Mouse (Mus musculus): ENCODE results near the gene Gm49673.
"Not testable (repeated sequence)": the region's sequence is repeated elsewhere in the genome, so short reads cannot be mapped to it uniquely, and the experiment has no call there.

Gm49673 gene

DNA sequence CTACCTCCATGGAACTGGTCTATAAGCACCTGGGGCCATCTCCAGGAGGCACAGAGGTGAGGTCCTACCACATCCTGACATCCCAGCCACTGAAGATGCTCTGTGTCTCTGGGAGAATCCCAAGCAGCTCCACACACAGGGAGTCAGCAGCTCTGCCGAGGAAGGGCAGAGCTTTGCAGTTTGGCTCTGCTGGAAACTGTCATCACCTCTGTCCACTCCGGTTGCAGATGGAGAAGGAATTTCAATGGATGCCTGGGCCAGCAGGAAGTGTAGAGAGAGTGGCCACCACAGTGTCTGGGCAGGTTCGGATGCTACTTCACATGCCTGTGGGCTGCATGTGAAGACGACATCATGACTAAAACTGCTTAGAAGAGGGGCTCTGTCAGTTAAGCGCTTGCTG, 106.4 kb downstream of the Gm49673 start:
- not testable (repeated sequence) for DNase-seq (ENCODE audit: low read depth, low spot score)

DNA sequence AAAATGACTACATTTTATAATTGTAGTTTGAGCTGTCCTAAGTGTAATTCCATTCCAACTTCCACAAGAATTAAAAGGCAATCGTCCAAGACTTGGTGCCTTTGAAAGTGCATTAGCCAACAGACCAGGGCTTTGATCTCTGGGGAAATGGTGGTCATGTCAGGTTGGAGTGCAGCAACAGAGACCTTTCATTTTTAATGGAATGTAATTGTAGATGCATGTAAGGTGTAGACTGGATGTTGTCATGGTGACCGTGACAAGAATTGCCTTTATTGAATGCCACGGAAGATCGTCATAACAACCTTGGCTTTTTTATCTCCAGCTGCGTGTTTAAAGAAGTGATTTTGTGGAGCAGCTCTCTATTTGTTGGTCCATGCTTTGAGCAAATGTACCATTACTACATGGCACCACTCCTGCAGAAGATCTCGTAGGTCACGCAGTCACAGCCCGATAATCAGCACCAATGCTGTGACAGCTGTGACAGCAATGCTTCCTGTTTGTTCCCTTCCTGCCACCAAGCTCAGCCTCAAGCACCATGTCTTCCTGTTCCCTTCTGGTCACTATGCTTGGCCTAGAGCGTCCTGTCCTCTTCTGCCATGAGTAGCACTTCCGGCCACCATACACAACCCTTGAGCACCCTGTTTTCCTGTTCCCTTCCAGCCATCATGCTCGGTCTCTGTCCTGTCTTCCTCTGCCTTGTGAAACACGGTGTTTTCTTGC, 107.5 kb downstream of the Gm49673 start:
- not testable (repeated sequence) for DNase-seq (ENCODE audit: low read depth, low spot score)

DNA sequence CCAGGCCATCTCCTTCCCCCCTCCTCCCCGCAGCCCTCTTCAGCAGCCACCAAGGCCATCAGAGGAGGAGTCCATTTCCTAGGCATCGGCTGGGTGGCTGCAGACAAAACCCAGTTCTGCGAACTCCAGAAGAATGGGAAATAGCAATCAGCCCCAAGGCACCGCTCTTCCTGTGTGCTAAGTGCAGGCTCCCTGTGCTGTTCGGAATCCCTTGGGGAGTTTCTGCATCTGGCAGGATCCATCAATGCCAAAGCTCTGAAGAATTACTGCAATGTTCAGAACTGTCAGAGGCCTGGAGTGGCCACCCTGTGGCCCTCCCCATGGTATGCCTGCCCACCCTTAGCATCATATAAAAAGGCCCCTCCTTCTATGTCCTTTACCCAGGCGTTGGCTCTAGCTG, 110.6 kb downstream of the Gm49673 start:
- DNase-seq (ENCODE audit: low read depth, low spot score) = not testable (repeated sequence)
